Mouse (Mus musculus) stomach, adult 2 months (tissue): ENCODE measurements around the gene D13Ertd608e. TPM values are rescaled to one million over a fixed set of nuclear protein-coding genes. Genes with fewer than 3 reads are reported as not detected.

ENCODE experiments used
- polyA plus RNA-seq: library from polyadenylated mRNA; depleted of rRNA; stranded (reverse); fragments of >200 nt; gene quantifications from 2 replicates; pipeline ENCODE4 v1.2.3, GENCODE M21; 2012; rRNA removed

The D13Ertd608e gene
- not detected in 2 replicates for polyA plus RNA-seq

GRCm38 (mm10) chr13:119835320-119836056 lies at the start of gene D13Ertd608e:
TSS of gene D13Ertd608e (plus strand) at chr13:119836006.

GRCm38 (mm10) chr13:119790761-119791579 lies 44.8 kb upstream of the D13Ertd608e start, which contains the start of gene Zfp131:
TSS of gene Zfp131 (minus strand) at chr13:119790889.

GRCm38 (mm10) chr13:119830116-119830515 lies 5.7 kb upstream of the D13Ertd608e start, which contains the start of gene AF067063:
TSS of gene AF067063 (minus strand) at chr13:119830216.

GRCm38 (mm10) chr13:119894685-119895084 lies 58.9 kb downstream of the D13Ertd608e start, which contains the start of gene Tcstv1:
TSS of gene Tcstv1 (minus strand) at chr13:119894785.

Other genes starting within 250 kb of the D13Ertd608e start
- gene Ccl28, start 212.2 kb upstream of the D13Ertd608e start, polyA plus RNA-seq = 0.10 and 0.12 TPM in 2 replicates
- 10.6 and 14.2 TPM in 2 replicates for gene Hmgcs1, start 145.6 kb upstream of the D13Ertd608e start, polyA plus RNA-seq
- gene Nim1k, start 80.1 kb upstream of the D13Ertd608e start, polyA plus RNA-seq = 0.27 and 0.28 TPM in 2 replicates
- gene Zfp131, start 45.1 kb upstream of the D13Ertd608e start, polyA plus RNA-seq = 4.7 and 8.2 TPM in 2 replicates
- gene AF067063, start 5.8 kb upstream of the D13Ertd608e start, polyA plus RNA-seq = not detected in 2 replicates
- gene Tcstv1, start 58.8 kb downstream of the D13Ertd608e start, polyA plus RNA-seq = not detected in 2 replicates
- not detected in 2 replicates for gene Gm21761, start 93.3 kb downstream of the D13Ertd608e start, polyA plus RNA-seq
- not detected in 2 replicates for gene B020031M17Rik, start 114.8 kb downstream of the D13Ertd608e start, polyA plus RNA-seq
- gene Gm36079, start 191.0 kb downstream of the D13Ertd608e start, polyA plus RNA-seq = 0.29 TPM in 1 of 2 replicates, not detected in the other
- gene Gm21188, start 216.2 kb downstream of the D13Ertd608e start, polyA plus RNA-seq = 0.04 TPM in 2 replicates